Mouse (Mus musculus) frontal cortex, postnatal 10 days (tissue): ENCODE data around the gene Wfdc17.

Experiments
- DNase-seq, 2 experiments: peaks; one replicate each; pipeline ENCODE4 v3.0.0; 2022; ENCODE audit warnings: low spot score in 2 of 2, mixed read lengths in 1 of 2

The Wfdc17 gene

DNA sequence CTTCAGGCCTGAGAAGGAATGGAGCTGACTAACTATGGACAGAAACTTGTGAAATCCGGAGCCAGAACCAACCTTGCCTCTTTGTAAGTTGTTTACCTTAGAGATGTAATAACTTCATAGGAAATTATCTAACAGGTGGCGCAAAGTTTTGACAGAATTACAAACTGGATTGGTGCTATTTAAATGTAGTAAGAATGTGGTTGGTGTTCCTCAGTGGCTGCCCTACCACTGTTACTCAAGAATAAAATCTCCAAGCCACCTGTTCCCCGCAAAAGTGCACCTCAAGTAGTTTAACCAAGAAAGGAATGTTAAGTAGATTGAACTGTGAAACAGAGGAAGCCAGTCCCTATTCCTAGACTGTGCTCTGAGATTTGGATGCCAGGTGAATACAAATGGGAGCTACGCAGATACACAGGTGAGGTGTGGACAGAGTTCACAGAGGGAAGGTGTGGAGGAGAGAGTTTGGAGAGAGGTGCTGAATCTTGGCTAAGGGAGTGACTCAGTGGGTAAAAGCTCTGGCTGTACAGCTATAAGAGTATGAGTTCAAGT is 36.7 kb downstream of the Wfdc17 start:
- DNase-seq: no peak

DNA sequence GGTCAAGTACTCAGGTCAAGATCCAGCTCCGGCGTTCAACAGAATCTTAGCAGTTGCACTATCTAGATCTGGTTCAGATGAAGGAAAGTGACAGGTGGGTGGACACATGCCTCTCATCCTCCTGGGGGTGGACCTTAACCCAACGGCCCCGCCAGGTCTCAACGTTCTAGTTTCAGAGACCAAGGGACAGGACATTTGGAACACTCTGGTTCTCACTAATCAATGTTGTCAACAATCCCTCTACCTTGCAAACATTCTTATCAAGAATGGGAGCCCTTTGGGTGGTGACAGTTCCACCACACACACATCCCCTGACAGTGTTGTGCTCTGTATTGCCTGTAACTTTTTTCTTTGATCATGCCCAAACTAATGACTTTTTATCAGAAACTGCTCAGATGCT is 38.0 kb downstream of the Wfdc17 start:
- no peak for DNase-seq

- DNase-seq: no peak
Observed at GRCm38 (mm10) chr11:83742731-83743355, 39.1 kb downstream of the Wfdc17 start.

- no peak for DNase-seq
Observed at GRCm38 (mm10) chr11:83743525-83743924, 39.7 kb downstream of the Wfdc17 start.

DNA sequence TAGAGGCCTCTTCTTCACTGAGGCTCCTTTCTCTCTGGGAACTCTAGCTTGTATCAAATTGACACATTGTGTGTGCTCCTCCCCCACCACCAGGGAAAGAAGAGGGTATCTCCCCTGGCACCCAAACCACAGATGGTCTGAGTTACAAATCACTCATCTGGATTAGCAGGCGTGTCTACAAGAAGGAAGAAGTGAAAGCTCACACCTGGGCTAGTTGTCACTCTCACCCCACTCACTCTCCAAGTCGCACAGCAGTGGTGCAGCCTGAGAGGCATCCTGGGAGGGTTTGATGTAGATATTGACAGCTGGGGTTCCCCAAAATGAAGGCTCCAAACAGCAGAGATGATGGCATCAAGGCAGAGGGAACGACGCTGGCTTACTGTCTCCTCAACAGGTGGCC is 42.4 kb downstream of the Wfdc17 start:
- DNase-seq: no peak

- no peak for DNase-seq
Observed at GRCm38 (mm10) chr11:83746681-83747080, 42.9 kb downstream of the Wfdc17 start, which contains the start of gene Wfdc21. Wfdc21 (plus strand) TSS chr11:83746940.

DNA sequence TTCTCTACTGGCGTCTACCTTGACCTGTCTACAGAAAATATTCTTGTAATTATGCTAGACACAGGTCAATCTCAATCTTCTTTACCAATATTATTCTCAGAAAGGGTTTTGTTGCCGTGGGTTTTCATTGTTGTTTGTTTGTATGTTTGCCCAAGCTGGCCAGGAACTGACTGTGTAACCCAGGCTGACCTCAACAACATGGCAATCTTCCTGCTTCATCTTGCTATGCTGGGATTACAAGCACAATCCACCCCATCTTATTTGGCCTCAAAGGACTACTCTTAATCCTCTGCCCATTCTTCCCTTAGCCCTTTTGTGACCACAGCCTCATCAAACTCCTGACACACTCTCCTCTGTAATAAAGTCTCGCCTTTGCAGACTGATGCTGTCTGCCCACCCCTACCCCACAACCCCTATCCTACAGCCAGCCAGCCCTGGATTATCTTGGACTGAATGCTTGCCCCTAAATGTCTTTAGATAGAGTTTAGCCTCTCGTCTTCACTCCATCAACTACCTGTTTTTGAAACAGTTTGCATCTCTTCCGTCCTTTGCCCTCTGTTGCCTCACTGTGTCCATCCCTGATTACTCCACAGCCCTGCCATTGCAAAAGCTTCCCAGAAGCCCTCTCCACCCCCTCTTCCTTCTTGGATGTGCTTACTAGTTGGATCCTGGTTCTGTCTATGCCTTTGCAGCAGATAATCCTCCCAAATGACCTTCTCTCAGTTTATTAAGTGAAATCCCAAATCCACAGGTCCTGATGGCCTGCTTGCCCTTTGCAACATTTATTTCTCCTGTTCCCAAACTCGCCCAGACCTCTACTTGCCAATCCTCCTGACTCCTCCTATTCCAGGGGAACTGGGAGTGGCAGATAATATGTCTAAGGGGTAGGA is 43.8 kb downstream of the Wfdc17 start:
- no peak for DNase-seq

DNA sequence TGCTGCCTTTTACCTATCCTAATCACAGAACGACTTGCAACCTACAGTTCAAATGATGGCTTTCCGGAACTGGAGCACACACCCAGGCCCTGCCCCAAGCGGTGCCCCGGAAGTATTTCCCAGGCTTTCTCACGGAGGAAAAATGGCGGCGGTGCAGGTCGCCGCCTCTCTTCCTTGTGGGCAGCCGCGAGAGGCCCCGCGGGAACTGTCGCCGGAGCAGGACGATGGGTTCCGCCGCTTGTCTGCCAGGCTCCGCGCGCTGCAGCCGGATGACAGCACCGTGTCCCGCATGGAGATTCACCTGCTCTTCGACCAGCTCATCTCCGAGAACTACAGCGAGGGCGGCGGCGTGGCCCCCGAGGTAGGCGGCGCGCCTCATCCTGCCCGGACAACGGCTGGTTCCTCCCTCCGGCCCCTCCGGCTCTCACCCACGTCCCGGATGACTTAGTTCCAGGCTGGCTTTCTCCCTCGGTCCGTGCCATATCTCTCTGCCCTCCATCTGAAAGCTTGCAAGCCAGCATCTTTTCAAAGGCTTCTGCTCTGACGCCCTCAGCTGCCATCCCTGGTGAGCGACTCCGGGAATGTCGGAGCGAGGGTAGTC is 49.9 kb downstream of the Wfdc17 start, which contains the start of gene Heatr6:
Gene Heatr6 (plus strand): TSS at position 116 of the 601 bp plus-strand sequence.
- DNase-seq: peak; percentile 86 to 88

DNA sequence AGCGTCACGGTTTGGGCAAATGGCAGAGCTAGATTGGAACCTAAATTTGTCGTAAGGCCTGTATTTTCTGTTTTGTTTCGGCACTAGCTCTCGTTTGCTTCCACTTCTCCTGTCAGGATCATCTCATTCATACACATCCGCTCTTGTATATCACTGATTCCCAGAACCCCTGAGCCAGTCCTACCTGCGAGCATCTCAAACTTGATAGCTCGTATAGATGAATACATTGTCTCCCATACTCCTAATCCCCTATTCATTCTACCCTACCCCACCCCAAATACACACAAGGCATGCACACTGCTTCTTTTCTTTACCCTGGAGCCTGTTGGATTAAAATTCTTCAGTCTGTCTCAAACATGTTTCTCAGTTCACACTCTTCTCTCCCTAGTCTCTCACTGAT is 50.4 kb downstream of the Wfdc17 start:
- DNase-seq: no peak
